Mouse (Mus musculus): ENCODE measurements around the gene Pax7. TPM values are rescaled to one million over a fixed set of nuclear protein-coding genes. Genes with fewer than 3 reads are reported as not detected.
A peak's percentile ranks its signal among the peaks of the same experiment; 100 is the strongest.

Pax7 gene
- polyA plus RNA-seq (2016; fragmentation: Nextera tagmentation; extraction: Ambion mirVana): 0.37 and 0.43 TPM in 2 replicates

DNA sequence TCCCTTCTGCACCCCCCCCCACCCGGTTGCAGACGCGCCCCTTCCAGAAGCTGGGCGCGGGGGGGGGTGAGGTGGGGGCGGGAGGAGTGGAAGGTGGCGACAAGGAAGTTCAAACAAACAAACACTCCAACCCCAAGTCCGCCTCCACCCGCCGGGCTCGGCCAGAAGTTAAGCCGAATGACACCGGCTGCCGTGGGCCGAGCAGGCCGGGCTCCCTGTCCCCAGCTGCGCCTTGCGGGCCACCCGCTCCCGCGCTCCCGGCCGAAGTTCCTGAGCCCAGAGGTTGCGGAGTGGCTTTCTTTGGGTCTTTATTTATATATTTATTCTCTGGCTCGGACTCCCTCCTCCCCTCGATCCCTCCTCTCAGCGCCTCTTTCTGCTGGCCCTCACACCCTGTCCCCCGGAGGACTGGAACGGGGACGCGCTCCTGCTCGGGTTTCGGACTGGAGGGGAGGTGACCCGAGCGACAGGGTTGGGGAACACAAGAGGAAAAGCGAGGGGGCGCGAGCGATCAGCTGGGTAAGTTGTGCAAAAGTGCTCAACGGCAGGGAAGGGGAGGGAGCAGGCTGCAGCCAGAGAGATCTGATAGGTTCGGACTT, at the start of gene Pax7:
Gene Pax7, minus strand, starts transcription at position 493 of the 599 bp plus-strand sequence.
- Histone ChIP-seq H3K9me3 (no peaks in the 10 kb centered on the region), H3K4me3 (replicated peaks) (peak within 1 kb of the TSS; percentile 30), H3K4me1 (peaks cover 83% of the 10 kb centered on the region), H3K27ac (no peak within 1 kb of the TSS), H3K36me3 (replicated peaks) (no peaks in the 10 kb centered on the region), H3K4me2 (peak within 1 kb of the TSS; percentile 54), H3K27me3 (peaks cover 100% of the 10 kb centered on the region), H3K9ac (0 out of 2 replicates have a peak within 1 kb of the TSS, but pooled peaks have one; percentile 17)
- 1% methylated on average over 32 of the region's 41 CpGs for WGBS
- no peak for ATAC-seq (ENCODE audit: low FRiP score)

DNA sequence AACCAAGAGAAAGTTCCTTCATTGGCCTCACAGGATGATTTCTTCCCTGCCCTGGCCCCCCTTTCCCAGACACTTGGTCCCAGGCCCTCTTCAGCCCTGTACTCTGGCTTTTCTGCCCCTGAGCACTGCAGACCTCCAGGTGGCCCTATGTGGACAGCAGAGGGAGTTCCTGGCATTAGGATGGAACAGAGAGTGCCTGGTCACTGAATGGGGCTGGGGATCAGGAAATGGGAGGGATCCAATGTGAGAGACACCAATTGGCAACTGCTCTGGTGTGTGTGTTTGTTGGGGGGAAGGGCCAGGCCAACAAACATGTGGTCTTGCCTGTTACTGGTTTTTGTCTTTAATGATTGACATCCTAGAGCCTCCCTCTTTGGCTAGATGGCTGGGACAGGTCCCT, 48.5 kb upstream of the Pax7 start:
- Histone ChIP-seq H3K9ac (no peak overlapping the region), H3K4me1 (no peaks in the 10 kb centered on the region), H3K36me3 (replicated peaks) (no peaks in the 10 kb centered on the region), H3K9me3 (no peaks in the 10 kb centered on the region), H3K27ac (no peak overlapping the region), H3K4me3 (replicated peaks) (no peak overlapping the region), H3K4me2 (no peak overlapping the region), H3K27me3 (peaks cover 2% of the 10 kb centered on the region; the same call in 1 of the 2 replicates)
- ATAC-seq (ENCODE audit: low FRiP score): no peak

DNA sequence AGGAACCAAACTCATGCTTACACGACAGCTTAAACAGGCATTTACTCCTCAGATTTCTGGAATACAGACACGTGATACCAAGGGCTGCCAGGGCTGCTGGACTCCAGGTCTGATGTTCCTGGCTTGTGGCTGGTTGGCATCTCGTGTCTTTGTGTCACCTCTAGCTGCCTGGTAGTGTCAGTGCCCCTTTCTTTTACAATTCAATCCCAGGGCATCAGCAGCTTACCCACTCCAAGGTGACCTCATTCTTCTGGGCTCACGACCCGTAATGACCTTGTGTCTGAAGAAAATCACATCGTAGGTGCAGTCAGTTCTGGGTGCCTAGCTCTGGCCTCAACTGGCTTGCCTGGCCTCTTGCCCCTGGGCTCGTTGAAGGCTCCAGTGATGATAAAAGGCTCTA, 46.0 kb upstream of the Pax7 start:
- no peaks in the 10 kb centered on the region for H3K4me1 ChIP-seq
- no peak overlapping the region for H3K4me2 ChIP-seq
- no peak for ATAC-seq (ENCODE audit: low FRiP score)
- H3K27me3 ChIP-seq: peaks cover 9% of the 10 kb centered on the region; the same call in 1 of the 2 replicates
- H3K9ac ChIP-seq: no peak overlapping the region
- no peaks in the 10 kb centered on the region for H3K9me3 ChIP-seq
- H3K27ac ChIP-seq: no peak overlapping the region
- no peak overlapping the region for H3K4me3 ChIP-seq (replicated peaks)
- 70% methylated on average over 7 of the region's 7 CpGs for WGBS
- H3K36me3 ChIP-seq (replicated peaks): no peaks in the 10 kb centered on the region

DNA sequence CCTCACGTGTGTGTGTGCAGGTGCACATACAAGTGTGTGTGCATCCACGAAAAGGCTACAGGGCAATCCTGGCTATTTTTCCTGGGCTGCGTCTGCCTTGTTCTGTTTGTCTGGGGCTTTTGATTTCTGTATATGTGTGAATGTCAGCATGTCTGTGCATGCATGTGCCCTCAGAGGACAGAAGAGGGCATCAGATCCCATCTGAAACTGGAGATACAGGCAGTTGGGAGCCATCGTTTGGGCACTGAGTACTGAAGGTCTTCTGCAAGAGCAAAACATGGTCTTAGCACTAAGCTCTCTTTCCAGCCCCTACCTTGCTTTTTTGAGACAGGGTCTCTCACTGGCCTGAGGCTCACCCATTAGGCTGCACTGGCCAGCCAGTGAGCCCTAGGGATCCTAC, 45.1 kb upstream of the Pax7 start:
- peaks cover 9% of the 10 kb centered on the region; the same call in 1 of the 2 replicates for H3K27me3 ChIP-seq
- H3K4me1 ChIP-seq: no peaks in the 10 kb centered on the region
- H3K9me3 ChIP-seq: no peaks in the 10 kb centered on the region
- no peak overlapping the region for H3K9ac ChIP-seq
- H3K4me3 ChIP-seq (replicated peaks): no peak overlapping the region
- no peaks in the 10 kb centered on the region for H3K36me3 ChIP-seq (replicated peaks)
- H3K4me2 ChIP-seq: no peak overlapping the region
- whole genome bisulfite sequencing: 67% methylated on average over 4 of the region's 4 CpGs
- no peak for ATAC-seq (ENCODE audit: low FRiP score)
- no peak overlapping the region for H3K27ac ChIP-seq

DNA sequence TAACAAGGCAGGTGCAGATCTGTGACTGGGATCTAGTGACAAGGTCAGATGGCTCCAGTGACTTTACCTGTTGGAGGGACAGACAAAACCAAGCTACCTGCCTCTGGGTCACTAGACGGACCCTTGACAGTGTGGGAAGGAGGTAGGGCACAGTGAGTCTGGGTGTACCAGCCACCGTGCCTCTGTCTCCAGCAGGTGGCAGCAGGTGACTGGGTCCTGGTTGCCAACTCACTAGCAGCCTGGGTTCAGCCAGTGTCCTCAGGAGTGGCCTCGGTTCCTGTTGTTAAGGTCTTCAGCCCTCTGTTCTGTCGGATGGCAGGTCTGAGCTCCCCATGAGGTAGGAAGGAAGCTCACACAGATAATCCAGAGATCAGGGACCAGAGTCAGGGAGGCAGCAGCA, 43.9 kb upstream of the Pax7 start:
- no peaks in the 10 kb centered on the region for H3K9me3 ChIP-seq
- H3K9ac ChIP-seq: no peak overlapping the region
- H3K27me3 ChIP-seq: peaks cover 9% of the 10 kb centered on the region; the same call in 1 of the 2 replicates
- peak; percentile 84 for ATAC-seq (ENCODE audit: low FRiP score)
- H3K4me1 ChIP-seq: no peaks in the 10 kb centered on the region
- H3K4me3 ChIP-seq (replicated peaks): no peak overlapping the region
- H3K36me3 ChIP-seq (replicated peaks): no peaks in the 10 kb centered on the region
- no peak overlapping the region for H3K27ac ChIP-seq
- 9% methylated on average over 4 of the region's 4 CpGs for WGBS
- no peak overlapping the region for H3K4me2 ChIP-seq

DNA sequence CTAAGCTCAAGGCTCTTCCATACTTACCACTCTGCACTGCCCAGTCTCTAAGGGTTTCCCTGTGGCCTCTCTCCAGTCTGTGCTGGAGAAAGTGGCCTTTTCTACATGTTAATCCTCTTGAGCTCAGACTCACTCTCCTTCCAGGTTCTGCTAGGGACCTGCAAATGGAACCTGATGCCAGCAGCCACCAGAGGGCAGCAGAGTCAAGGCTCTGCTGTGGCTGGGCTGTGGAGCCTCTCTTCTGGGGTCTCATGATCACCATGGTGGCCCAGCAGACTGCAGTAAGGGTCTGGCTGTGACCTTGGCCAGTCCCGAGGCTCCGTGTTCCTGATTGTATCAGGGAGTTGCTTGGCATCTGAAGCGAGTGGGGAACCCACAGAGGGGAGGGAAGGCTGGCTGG, 39.3 kb upstream of the Pax7 start:
- Histone ChIP-seq H3K36me3 (replicated peaks) (no peaks in the 10 kb centered on the region), H3K9me3 (no peaks in the 10 kb centered on the region), H3K27ac (no peak overlapping the region), H3K9ac (no peak overlapping the region), H3K4me3 (replicated peaks) (no peak overlapping the region), H3K4me1 (no peaks in the 10 kb centered on the region), H3K27me3 (peaks cover 13% of the 10 kb centered on the region; the same call in 1 of the 2 replicates), H3K4me2 (no peak overlapping the region)
- peak; percentile 65 for ATAC-seq (ENCODE audit: low FRiP score)
- 4% methylated on average over 3 of the region's 3 CpGs for WGBS

DNA sequence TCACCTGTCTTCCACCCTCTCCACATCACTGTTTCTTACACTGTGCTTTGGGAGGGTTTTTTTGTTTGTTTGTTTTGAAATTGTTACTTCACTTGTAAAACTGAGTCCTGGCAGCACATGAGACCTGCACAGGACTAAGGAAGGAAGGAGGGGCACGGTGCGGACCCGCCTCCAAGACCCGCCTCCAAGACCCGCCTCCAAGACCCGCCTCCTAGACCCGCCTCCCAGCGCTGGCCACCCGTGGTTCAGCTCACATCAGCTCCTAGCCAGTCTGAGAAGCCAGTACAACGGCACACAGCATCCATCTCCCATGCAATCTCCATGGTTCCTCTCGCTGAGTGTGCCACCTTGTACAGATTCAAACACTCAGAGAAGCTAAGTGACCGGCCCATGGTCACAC, 38.4 kb upstream of the Pax7 start:
- WGBS: 19% methylated on average over 12 of the region's 12 CpGs
- Histone ChIP-seq H3K4me3 (replicated peaks) (no peak overlapping the region), H3K27me3 (peaks cover 10% of the 10 kb centered on the region; the same call in 1 of the 2 replicates), H3K36me3 (replicated peaks) (no peaks in the 10 kb centered on the region), H3K4me1 (no peaks in the 10 kb centered on the region), H3K27ac (no peak overlapping the region), H3K9me3 (no peaks in the 10 kb centered on the region), H3K9ac (no peak overlapping the region), H3K4me2 (no peak overlapping the region)
- peak; percentile 65; the same call in 1 of the 2 replicates for ATAC-seq (ENCODE audit: low FRiP score)

DNA sequence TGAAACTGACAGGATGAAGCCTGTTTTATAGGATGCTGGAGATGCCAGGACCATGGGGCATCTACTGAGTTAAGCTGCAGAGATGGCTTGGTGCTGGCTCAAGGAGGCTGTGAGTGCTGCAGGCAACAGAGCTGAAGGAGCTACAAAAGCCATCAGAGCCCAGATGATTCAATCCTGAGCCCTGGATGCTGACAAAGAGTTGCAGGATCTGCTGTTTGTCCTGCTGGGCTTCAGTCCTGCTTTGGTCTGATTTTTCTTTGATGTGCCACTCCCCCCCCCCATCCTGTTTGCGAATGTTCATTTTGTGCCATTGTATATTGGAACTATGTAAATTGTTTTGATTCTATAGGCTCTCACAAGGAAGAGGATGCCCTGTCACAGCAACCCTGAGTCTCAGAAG, 29.9 kb upstream of the Pax7 start:
- WGBS: 81% methylated on average over 1 of the region's 1 CpGs
- ATAC-seq (ENCODE audit: low FRiP score): no peak
- Histone ChIP-seq H3K9me3 (no peaks in the 10 kb centered on the region), H3K4me1 (no peaks in the 10 kb centered on the region; the same call in 1 of the 2 replicates), H3K27me3 (peaks cover 14% of the 10 kb centered on the region), H3K4me2 (no peak overlapping the region), H3K4me3 (replicated peaks) (no peak overlapping the region), H3K9ac (no peak overlapping the region), H3K27ac (no peak overlapping the region), H3K36me3 (replicated peaks) (no peaks in the 10 kb centered on the region)

DNA sequence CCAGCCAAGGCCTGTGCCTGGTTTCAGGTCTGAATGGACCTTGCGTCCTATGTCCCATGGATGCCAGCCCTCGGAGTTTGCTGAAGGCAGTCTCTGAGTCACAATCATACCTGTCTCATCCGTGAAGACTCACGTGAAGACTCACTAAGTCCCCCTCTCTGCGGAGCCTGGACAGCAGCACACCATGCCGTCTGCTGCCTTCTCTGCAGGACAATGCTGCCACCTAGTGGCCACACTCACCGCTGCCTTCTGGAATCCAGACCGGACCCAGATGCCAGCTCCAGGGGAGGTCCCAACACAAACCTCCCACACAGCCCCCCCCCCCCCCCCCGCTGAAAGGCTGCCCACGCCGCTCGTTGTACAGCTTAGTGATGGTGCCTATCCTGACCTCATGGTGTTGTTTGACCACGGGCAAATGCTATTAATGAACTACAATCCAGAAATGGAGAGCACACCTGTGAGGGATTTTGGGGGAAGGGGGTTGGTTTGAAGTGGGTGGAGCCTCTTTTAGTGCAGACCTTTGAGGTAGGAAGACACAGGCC, 25.4 kb upstream of the Pax7 start:
- Histone ChIP-seq H3K9ac (no peak overlapping the region), H3K9me3 (no peaks in the 10 kb centered on the region), H3K27ac (no peak overlapping the region), H3K27me3 (peaks cover 55% of the 10 kb centered on the region), H3K4me1 (no peaks in the 10 kb centered on the region; the same call in 1 of the 2 replicates), H3K36me3 (replicated peaks) (no peaks in the 10 kb centered on the region), H3K4me3 (replicated peaks) (no peak overlapping the region), H3K4me2 (no peak overlapping the region)
- 4% methylated on average over 13 of the region's 13 CpGs for WGBS
- peak; percentile 57; the same call in 1 of the 2 replicates for ATAC-seq (ENCODE audit: low FRiP score)

DNA sequence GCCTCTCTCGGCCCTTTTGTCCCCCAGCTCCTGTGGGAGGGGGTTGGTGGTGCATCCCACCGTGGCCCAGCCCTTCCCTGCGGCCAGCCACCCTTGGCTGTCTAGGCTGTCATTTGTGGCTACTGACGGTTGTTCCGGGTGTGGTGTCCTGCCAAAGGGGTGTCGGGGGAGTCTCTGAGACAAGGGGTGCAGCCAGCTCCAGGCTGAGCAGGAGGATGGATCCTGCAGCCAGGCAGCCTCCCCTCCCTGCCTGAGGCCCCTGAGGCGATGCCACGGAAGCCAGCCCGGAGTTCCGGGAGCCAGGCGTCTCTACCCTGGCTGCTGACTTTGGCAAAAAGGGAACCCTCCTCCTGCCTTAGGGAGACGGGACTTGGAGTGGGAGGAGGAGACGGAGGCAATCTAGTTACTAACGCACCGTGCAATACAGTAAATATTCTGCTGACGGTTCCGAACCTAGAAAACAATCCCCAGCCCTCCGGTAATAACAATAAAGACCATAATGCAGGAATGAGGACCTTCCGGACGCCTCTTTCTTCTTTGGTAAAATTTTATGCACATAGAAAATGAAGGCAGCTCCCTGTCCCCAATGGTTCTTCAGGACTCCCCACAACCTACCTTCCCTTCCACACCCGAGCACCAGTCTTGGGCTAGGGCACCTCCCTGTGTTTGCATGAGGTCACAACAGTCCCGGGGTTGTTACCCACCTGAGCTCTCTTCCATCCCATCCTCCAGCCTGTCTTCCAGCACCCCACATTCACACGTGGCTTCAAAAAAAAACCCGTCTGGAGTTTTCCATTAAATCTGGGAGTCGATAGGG, 19.1 kb upstream of the Pax7 start:
- Histone ChIP-seq H3K4me3 (replicated peaks) (0 out of 2 replicates have a peak overlapping the region, but pooled peaks have one; percentile 3), H3K9me3 (no peaks in the 10 kb centered on the region), H3K27ac (no peak overlapping the region), H3K27me3 (peaks cover 96% of the 10 kb centered on the region), H3K36me3 (replicated peaks) (no peaks in the 10 kb centered on the region), H3K9ac (no peak overlapping the region), H3K4me2 (0 out of 2 replicates have a peak overlapping the region, but pooled peaks have one; percentile 4), H3K4me1 (peaks cover 10% of the 10 kb centered on the region)
- 3% methylated on average over 25 of the region's 25 CpGs for WGBS
- 0 out of 2 replicates have a peak, but pooled peaks have one; percentile 41 for ATAC-seq (ENCODE audit: low FRiP score)

DNA sequence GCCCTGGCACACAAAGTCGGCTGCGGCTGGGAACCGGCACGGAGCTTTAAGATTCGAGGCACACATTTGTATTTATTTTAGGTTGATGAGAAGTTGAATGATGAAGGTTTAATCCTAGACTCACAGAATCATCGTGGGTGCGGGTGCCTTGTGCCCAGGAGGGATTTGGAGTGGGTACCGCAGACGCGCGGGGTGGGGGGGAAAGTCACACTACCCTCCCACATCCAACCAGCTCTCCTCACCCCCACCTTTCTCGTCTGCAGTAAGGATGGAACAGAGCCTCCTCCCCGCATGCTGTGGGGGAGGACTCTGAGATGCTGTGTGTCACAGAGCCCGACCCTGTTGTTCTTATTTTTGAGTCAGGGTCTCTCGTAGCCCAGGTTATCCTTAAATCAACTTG, 18.1 kb upstream of the Pax7 start:
- Histone ChIP-seq H3K9ac (no peak overlapping the region), H3K4me1 (peaks cover 10% of the 10 kb centered on the region), H3K27me3 (peaks cover 95% of the 10 kb centered on the region), H3K4me2 (no peak overlapping the region), H3K9me3 (no peaks in the 10 kb centered on the region), H3K4me3 (replicated peaks) (no peak overlapping the region), H3K36me3 (replicated peaks) (no peaks in the 10 kb centered on the region), H3K27ac (no peak overlapping the region)
- 15% methylated on average over 15 of the region's 15 CpGs for WGBS
- ATAC-seq (ENCODE audit: low FRiP score): no peak

DNA sequence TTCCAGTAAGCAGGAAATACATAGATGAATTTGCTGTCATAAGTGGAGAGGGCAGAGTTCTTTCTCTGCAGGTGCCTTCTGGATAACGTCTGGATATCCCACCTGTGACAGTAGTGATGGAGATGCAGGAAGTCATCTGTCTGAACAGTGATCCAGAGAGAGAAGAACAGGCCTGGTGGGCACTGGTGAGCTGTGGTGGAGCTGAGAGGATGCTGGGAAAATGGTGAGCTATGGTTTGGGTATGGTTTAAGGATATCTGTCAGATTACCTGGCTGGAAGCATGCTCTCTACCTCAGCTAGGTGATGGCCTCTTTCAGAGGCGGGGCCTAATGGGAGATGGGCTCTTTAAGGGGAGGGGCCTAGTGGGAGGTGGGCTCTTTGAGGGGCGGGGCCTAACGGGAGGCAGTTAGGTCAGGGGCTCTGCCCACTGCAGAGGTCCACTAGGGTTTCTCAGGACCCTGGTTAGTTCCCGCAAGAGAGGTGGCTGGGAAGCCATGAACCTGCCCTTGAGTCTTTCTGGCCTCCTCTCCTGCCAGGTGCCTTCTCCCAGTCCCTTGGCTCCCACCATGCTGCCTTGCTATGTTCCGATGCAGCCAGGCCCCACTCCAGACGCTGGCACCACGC, 17.3 kb upstream of the Pax7 start:
- Histone ChIP-seq H3K27ac (no peak overlapping the region), H3K36me3 (replicated peaks) (no peaks in the 10 kb centered on the region), H3K4me1 (peaks cover 10% of the 10 kb centered on the region), H3K9ac (no peak overlapping the region), H3K27me3 (peaks cover 95% of the 10 kb centered on the region), H3K4me3 (replicated peaks) (0 out of 2 replicates have a peak overlapping the region, but pooled peaks have one; percentile 0), H3K9me3 (no peaks in the 10 kb centered on the region), H3K4me2 (no peak overlapping the region)
- 21% methylated on average over 8 of the region's 8 CpGs for WGBS
- ATAC-seq (ENCODE audit: low FRiP score): no peak

Data from forebrain, embryonic 12.5 days (tissue).